Mouse (Mus musculus) midbrain, embryonic 15.5 days (tissue): ENCODE measurements at regions not wholly inside any gene's neighbourhood (a gene's known extent, or its start where the extent isn't known, plus 50 kb on each side); places are given as distances from the start of the nearest gene placed in this dataset.
A peak's percentile ranks its signal among the peaks of the same experiment; 100 is the strongest.

Experiments used
- ATAC-seq: fragments of 200-750 bp; cut with Nextera tagmentation; replicated peaks from 2 replicates; pipeline ENCODE4 v1.8.0; 2017; ENCODE audit warnings: moderate TSS enrichment
- H3K27ac ChIP-seq: fragments of 300-500 bp; sonication (generic); 2 replicates; pipeline ENCODE4 v1.5.1; 2015; ENCODE audit warnings: mild to moderate bottlenecking, inconsistent platforms
- H3K27me3 ChIP-seq: fragments of 300-500 bp; sonication (generic); replicated peaks from 2 replicates; pipeline ENCODE4 v1.6.1; 2015; ENCODE audit warnings: inconsistent platforms
- H3K36me3 ChIP-seq: fragments of 300-500 bp; sonication (generic); replicated peaks from 2 replicates; pipeline ENCODE4 v1.6.1; 2015; ENCODE audit warnings: inconsistent platforms
- H3K4me1 ChIP-seq: fragments of 300-500 bp; sonication (generic); 2 replicates; pipeline ENCODE4 v1.6.1; 2015; ENCODE audit warnings: inconsistent platforms
- H3K4me2 ChIP-seq: fragments of 300-500 bp; sonication (generic); 2 replicates; pipeline ENCODE4 v1.6.1; 2015; ENCODE audit warnings: inconsistent platforms, mild to moderate bottlenecking, moderate library complexity
- H3K4me3 ChIP-seq: fragments of 300-500 bp; sonication (generic); 2 replicates; pipeline ENCODE4 v1.5.1; 2015; ENCODE audit warnings: mild to moderate bottlenecking, inconsistent platforms
- H3K9ac ChIP-seq: fragments of 300-500 bp; sonication (generic); 2 replicates; pipeline ENCODE4 v1.6.1; 2015; ENCODE audit warnings: mild to moderate bottlenecking, inconsistent platforms
- H3K9me3 ChIP-seq: fragments of 300-500 bp; sonication (generic); 2 replicates; pipeline ENCODE4 v1.6.1; 2016; ENCODE audit warnings: inconsistent platforms
- WGBS: fragments of 180-500 bp; shearing (Covaris S2); methylation state at CpG from one replicate; pipeline ENCODE4 v1.1.7; 2015; ENCODE audit warnings: mixed read lengths; 5-methylcytosine and 5-hydroxymethylcytosine counted together

DNA sequence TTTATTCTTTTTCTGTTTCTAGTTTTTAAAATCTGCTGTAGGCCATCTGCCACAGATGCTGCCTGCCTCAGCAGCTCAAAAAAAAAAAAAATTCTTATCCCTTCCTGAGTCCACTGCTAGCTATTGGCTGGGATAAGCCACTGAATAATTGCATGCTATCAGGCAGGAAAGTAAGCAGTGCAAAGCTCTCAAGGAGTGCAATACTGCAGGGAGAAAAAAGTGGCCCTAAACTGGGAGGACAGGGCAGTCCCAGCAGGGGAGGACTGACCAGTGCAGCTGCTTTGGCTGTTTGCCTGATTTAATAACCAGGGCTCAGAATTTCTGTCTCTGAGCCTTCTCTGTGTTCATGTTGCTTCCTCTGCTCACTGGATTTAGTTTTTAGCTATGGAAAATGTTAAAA lies 544.4 kb upstream of the Marcks start:
- no peak overlapping the region for H3K27ac ChIP-seq
- H3K4me2 ChIP-seq: no peak overlapping the region
- H3K4me1 ChIP-seq: no peaks in the 10 kb centered on the region
- H3K4me3 ChIP-seq: no peak overlapping the region
- no peak for ATAC-seq
- no peaks in the 10 kb centered on the region for H3K9me3 ChIP-seq
- H3K27me3 ChIP-seq: no peaks in the 10 kb centered on the region
- no peak overlapping the region for H3K9ac ChIP-seq
- H3K36me3 ChIP-seq: no peaks in the 10 kb centered on the region

DNA sequence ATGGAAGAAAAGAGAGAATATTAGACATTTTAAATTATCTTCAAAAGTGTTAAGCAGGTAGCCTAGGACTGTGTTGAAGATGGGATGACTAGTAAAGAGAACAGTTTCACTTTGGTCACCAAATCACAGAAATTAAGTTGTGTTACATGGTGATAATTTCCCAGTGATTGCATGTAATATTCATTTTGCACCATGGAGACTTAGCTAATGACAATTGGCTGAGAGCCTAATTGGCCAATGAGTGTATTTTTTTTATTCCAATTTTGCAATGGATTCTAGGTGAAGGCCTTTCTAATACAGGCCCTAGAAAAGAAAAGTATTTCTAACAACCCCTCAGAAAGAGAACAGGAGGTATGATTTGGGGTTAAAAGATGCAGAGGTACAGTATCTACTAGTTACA lies 541.9 kb upstream of the Marcks start:
- no peaks in the 10 kb centered on the region for H3K36me3 ChIP-seq
- H3K9ac ChIP-seq: no peak overlapping the region
- H3K4me2 ChIP-seq: no peak overlapping the region
- ATAC-seq: no peak
- no peak overlapping the region for H3K27ac ChIP-seq
- no peaks in the 10 kb centered on the region for H3K27me3 ChIP-seq
- H3K4me1 ChIP-seq: no peaks in the 10 kb centered on the region
- H3K4me3 ChIP-seq: no peak overlapping the region
- no peaks in the 10 kb centered on the region for H3K9me3 ChIP-seq

GRCm38 (mm10) chr10:37677826-37678225 lies 539.1 kb upstream of the Marcks start:
- no peak overlapping the region for H3K9ac ChIP-seq
- no peak overlapping the region for H3K27ac ChIP-seq
- 90% methylated on average over 1 of the region's 1 CpGs for WGBS
- no peaks in the 10 kb centered on the region for H3K4me1 ChIP-seq
- H3K4me2 ChIP-seq: no peak overlapping the region
- H3K36me3 ChIP-seq: no peaks in the 10 kb centered on the region
- H3K9me3 ChIP-seq: no peaks in the 10 kb centered on the region
- H3K27me3 ChIP-seq: no peaks in the 10 kb centered on the region
- no peak overlapping the region for H3K4me3 ChIP-seq
- ATAC-seq: no peak

- ATAC-seq: 0 out of 2 replicates have a peak, but pooled peaks have one; percentile 44
- Histone ChIP-seq H3K36me3 (no peaks in the 10 kb centered on the region), H3K4me1 (peaks cover 4% of the 10 kb centered on the region), H3K4me3 (no peak overlapping the region), H3K9me3 (no peaks in the 10 kb centered on the region), H3K4me2 (no peak overlapping the region), H3K9ac (no peak overlapping the region), H3K27ac (no peak overlapping the region), H3K27me3 (no peaks in the 10 kb centered on the region)
- 33% methylated on average over 2 of the region's 2 CpGs for WGBS
Measured at GRCm38 (mm10) chr10:37668827-37669226, 530.1 kb upstream of the Marcks start.

DNA sequence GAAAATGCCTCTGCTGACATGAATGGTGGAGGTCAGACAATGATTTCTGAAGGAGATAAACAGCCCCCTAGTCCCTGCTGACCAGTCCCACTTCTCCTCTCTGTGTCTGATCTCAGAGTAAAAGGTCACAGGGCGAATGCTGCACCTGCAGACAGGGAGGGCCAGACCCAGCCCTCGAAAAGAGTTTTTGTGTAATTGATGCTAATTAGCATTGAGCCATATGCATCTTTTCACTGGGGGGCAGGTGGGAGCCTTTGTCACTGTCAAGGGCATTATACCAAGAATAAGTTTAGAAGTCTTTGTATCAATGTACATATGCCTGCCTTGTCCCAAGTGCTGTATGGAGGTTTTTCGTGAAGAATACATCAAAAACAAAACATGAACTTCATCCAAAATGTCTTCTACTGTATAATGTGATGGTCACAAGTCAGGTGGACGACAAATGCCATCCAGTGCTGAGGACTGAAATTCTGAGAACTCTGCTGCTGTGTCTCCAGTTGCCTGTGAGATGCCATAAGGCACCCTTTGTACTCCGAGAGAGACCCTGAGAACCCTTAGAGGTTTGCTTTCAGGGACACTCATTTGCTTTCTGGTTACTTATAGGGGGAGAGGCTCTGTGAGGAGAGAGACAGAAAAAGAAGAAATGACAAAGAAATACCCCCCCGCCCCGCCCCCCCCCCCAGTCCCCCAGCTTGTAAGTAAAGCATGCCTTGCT lies 528.5 kb upstream of the Marcks start:
- Histone ChIP-seq H3K27ac (no peak overlapping the region), H3K9me3 (no peaks in the 10 kb centered on the region), H3K27me3 (no peaks in the 10 kb centered on the region), H3K9ac (no peak overlapping the region), H3K36me3 (no peaks in the 10 kb centered on the region), H3K4me2 (no peak overlapping the region), H3K4me1 (peaks cover 4% of the 10 kb centered on the region), H3K4me3 (no peak overlapping the region)
- 11% methylated on average over 7 of the region's 7 CpGs for WGBS
- peak; percentile 63 for ATAC-seq

DNA sequence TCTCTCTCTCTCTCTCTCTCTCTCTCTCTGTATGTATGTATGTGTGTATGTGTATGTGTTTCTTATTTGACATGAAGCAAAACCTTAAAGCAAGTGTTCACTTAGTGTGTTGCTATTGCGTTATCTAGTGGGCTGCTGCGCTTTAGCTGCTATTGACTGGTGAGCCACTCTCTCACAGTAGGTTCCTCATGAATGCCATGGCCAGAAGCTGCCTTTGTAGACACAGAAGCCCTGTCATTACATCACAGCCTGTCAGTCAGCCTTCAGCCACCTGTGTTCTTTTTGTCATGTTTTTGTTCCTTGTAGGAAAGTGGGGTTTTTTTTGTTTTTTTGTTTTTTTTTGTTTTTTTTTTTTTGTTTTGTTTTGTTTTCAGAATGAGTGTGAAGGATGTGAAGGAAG lies 527.8 kb upstream of the Marcks start:
- Histone ChIP-seq H3K36me3 (no peaks in the 10 kb centered on the region), H3K27ac (no peak overlapping the region), H3K4me3 (no peak overlapping the region), H3K4me2 (no peak overlapping the region), H3K4me1 (peaks cover 4% of the 10 kb centered on the region), H3K9ac (no peak overlapping the region), H3K27me3 (no peaks in the 10 kb centered on the region), H3K9me3 (no peaks in the 10 kb centered on the region)
- ATAC-seq: 0 out of 2 replicates have a peak, but pooled peaks have one; percentile 61
- 44% methylated on average over 2 of the region's 2 CpGs for WGBS

- 47% methylated on average over 7 of the region's 7 CpGs for WGBS
- Histone ChIP-seq H3K9ac (no peak overlapping the region), H3K4me2 (no peak overlapping the region), H3K27me3 (no peaks in the 10 kb centered on the region), H3K4me1 (no peaks in the 10 kb centered on the region), H3K36me3 (no peaks in the 10 kb centered on the region), H3K4me3 (no peak overlapping the region), H3K27ac (no peak overlapping the region), H3K9me3 (no peaks in the 10 kb centered on the region)
- ATAC-seq: no peak
Measured at GRCm38 (mm10) chr10:37637001-37637562, 498.4 kb upstream of the Marcks start.

DNA sequence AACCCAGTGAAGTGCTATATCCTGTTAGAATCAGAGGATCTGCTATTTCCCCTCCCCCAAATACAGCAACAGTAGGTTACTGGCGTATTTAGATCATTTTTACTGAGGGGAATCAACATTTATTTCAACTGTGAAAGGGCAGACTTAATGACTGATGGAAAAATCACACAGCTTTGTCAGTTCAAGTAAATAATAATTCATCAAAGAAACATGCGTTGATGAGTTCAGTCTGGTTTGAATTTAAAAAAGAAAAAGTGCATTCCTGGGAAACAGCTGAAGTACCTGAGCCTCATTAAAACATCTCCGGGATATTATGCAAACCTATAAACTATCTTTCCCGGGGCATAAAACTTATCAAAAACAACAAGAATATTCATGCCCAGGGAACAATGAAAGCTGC lies 497.7 kb upstream of the Marcks start:
- WGBS: 77% methylated on average over 4 of the region's 4 CpGs
- H3K27ac ChIP-seq: no peak overlapping the region
- H3K4me1 ChIP-seq: no peaks in the 10 kb centered on the region
- no peak overlapping the region for H3K4me2 ChIP-seq
- H3K9me3 ChIP-seq: no peaks in the 10 kb centered on the region
- no peak overlapping the region for H3K9ac ChIP-seq
- H3K27me3 ChIP-seq: no peaks in the 10 kb centered on the region
- no peaks in the 10 kb centered on the region for H3K36me3 ChIP-seq
- ATAC-seq: no peak
- H3K4me3 ChIP-seq: no peak overlapping the region

GRCm38 (mm10) chr10:37630403-37630802 lies 491.7 kb upstream of the Marcks start:
- WGBS: 93% methylated on average over 1 of the region's 1 CpGs
- no peak for ATAC-seq

GRCm38 (mm10) chr10:37627900-37628299 lies 489.2 kb upstream of the Marcks start:
- H3K27ac ChIP-seq: no peak overlapping the region
- H3K4me3 ChIP-seq: no peak overlapping the region
- ATAC-seq: no peak
- no peaks in the 10 kb centered on the region for H3K9me3 ChIP-seq
- H3K9ac ChIP-seq: no peak overlapping the region
- 69% methylated on average over 3 of the region's 3 CpGs for WGBS
- no peaks in the 10 kb centered on the region for H3K36me3 ChIP-seq
- H3K27me3 ChIP-seq: no peaks in the 10 kb centered on the region
- no peaks in the 10 kb centered on the region for H3K4me1 ChIP-seq
- H3K4me2 ChIP-seq: no peak overlapping the region

More at GRCm38 (mm10) chr10:37630403-37630802, 491.7 kb upstream of the Marcks start:
- Histone ChIP-seq H3K4me2 (no peak overlapping the region), H3K27ac (no peak overlapping the region), H3K4me3 (no peak overlapping the region), H3K9me3 (no peaks in the 10 kb centered on the region), H3K36me3 (no peaks in the 10 kb centered on the region), H3K4me1 (no peaks in the 10 kb centered on the region), H3K27me3 (no peaks in the 10 kb centered on the region), H3K9ac (no peak overlapping the region)

GRCm38 (mm10) chr10:37626758-37627201 lies 488.1 kb upstream of the Marcks start:
- no peaks in the 10 kb centered on the region for H3K4me1 ChIP-seq
- H3K36me3 ChIP-seq: no peaks in the 10 kb centered on the region
- no peak overlapping the region for H3K9ac ChIP-seq
- no peak; the same call in 1 of the 2 replicates for ATAC-seq
- no peak overlapping the region for H3K4me3 ChIP-seq
- no peaks in the 10 kb centered on the region for H3K9me3 ChIP-seq
- H3K27ac ChIP-seq: no peak overlapping the region
- H3K27me3 ChIP-seq: no peaks in the 10 kb centered on the region
- H3K4me2 ChIP-seq: no peak overlapping the region
- 52% methylated on average over 5 of the region's 5 CpGs for WGBS

DNA sequence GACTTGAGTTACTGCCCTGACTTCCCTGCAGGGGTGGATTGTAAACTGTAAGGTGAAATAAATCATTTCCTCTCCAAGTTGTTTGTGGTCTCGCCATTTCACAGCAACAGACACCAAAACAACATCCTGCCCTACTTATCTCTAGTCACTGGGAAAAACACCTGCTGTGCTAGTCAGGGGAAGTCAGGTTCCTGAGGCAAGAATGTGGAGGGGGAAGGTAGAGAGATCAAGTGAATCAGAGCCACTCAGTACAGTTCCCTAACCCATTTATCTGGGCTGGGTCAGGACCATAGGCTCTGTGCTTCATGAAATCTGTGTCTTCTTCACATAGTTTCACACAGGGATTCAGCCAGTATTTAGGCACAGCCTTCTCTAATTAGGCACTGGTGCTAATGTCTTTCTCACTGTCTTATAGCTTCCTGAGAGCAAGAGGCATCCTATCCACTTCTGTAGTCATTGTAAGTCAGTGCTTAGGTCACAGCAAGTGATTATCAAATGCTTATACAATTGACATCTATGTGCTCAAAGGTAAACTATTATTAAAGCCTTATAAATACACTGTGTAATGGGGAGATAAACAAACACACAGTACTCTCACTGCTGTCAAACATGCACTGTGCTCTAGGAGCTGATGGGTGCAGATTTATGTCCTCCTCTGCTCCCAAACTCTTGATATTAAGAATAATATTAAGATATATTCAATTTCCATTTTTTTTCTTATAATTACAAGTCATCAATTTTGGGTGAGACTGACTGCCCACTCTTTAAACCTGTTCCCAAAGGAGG lies 487.4 kb upstream of the Marcks start:
- Histone ChIP-seq H3K9ac (no peak overlapping the region), H3K4me1 (no peaks in the 10 kb centered on the region), H3K27me3 (no peaks in the 10 kb centered on the region), H3K4me2 (no peak overlapping the region), H3K36me3 (no peaks in the 10 kb centered on the region), H3K27ac (no peak overlapping the region), H3K9me3 (no peaks in the 10 kb centered on the region), H3K4me3 (no peak overlapping the region)
- ATAC-seq: no peak
- 65% methylated on average over 1 of the region's 1 CpGs for WGBS
